Mouse (Mus musculus) lung, postnatal 0 days (tissue): Measurements from ENCODE around the gene Cabp7. TPM values are rescaled to one million over a fixed set of nuclear protein-coding genes. Genes with fewer than 3 reads are reported as not detected.

ENCODE experiments used
- ATAC-seq: fragments of 200-750 bp; cut with Nextera tagmentation; 2 replicates; pipeline ENCODE4 v1.8.0; 2017; ENCODE audit warnings: moderate library complexity
- DNase-seq: peaks from one replicate; pipeline ENCODE4 v3.0.0-alpha.2; 2016; ENCODE audit warnings: low spot score
- H3K27ac ChIP-seq: fragments of 300-500 bp; sonication (generic); 2 replicates; pipeline ENCODE4 v1.5.1; 2014; ENCODE audit warnings: antibody characterized with exemption, mild to moderate bottlenecking, low read length, mixed read lengths
- H3K27me3 ChIP-seq: fragments of 300-500 bp; sonication (generic); replicated peaks from 2 replicates; pipeline ENCODE4 v1.6.1; 2014; ENCODE audit warnings: low read length, mixed read lengths; ENCODE audit not compliant: insufficient read depth
- H3K36me3 ChIP-seq: fragments of 300-500 bp; sonication (generic); 2 replicates; pipeline ENCODE4 v1.6.1; 2014; ENCODE audit warnings: low read length, mixed read lengths; ENCODE audit not compliant: insufficient read depth
- H3K4me1 ChIP-seq: fragments of 300-500 bp; sonication (generic); 2 replicates; pipeline ENCODE4 v1.6.1; 2014; ENCODE audit warnings: antibody characterized with exemption, low read depth, low read length, mixed read lengths; ENCODE audit not compliant: insufficient read depth
- H3K4me2 ChIP-seq: fragments of 300-500 bp; sonication (generic); replicated peaks from 2 replicates; pipeline ENCODE4 v1.6.1; 2014; ENCODE audit warnings: low read depth, mild to moderate bottlenecking, low read length, moderate library complexity, mixed read lengths
- H3K4me3 ChIP-seq: fragments of 300-500 bp; sonication (generic); 2 replicates; pipeline ENCODE4 v1.5.1; 2014; ENCODE audit warnings: low read depth, low read length
- H3K9ac ChIP-seq: fragments of 300-500 bp; sonication (generic); replicated peaks from 2 replicates; pipeline ENCODE4 v1.6.1; 2014; ENCODE audit warnings: low read depth, mild to moderate bottlenecking
- H3K9me3 ChIP-seq: fragments of 300-500 bp; sonication (generic); 2 replicates; pipeline ENCODE4 v1.6.1; 2016; ENCODE audit warnings: low read length, mixed read lengths
- CTCF ChIP-seq: IDR thresholded peaks from 2 replicates; pipeline ENCODE4 v1.5.1; 2016; ENCODE audit warnings: antibody characterized with exemption, mild to moderate bottlenecking
- EP300 ChIP-seq: IDR thresholded peaks from 2 replicates; pipeline ENCODE4 v1.6.1; 2016; ENCODE audit warnings: antibody characterized with exemption, mild to moderate bottlenecking, control low read depth
- WGBS: fragments of 180-500 bp; shearing (Covaris S2); extraction: QIAGEN DNeasy Blood & Tissue Kit; methylation state at CpG from one replicate; pipeline ENCODE4 v1.1.7; 2014; 5-methylcytosine and 5-hydroxymethylcytosine counted together
- polyA plus RNA-seq: library from polyadenylated mRNA; unstranded; fragments of >200 nt; fragmentation: Nextera tagmentation; extraction: Ambion mirVana; gene quantifications from 2 replicates; pipeline ENCODE4 v1.2.1, GENCODE M21; 2015

Gene Cabp7
- polyA plus RNA-seq, 1 experiment from 2014 or later = 0.14 TPM

- no peak overlapping the region for H3K27ac ChIP-seq
- no peak overlapping the region for H3K9ac ChIP-seq
- DNase-seq (no peak), ATAC-seq (no peak)
- TF ChIP-seq EP300 = no peak
- TF ChIP-seq CTCF = no peak
- H3K4me1 ChIP-seq = no peaks in the 10 kb centered on the region
- H3K36me3 ChIP-seq = peaks cover 10% of the 10 kb centered on the region; the same call in 1 of the 2 replicates
- no peaks in the 10 kb centered on the region for H3K9me3 ChIP-seq
- H3K4me3 ChIP-seq = no peak overlapping the region
- WGBS = 85% methylated on average over 3 of the region's 3 CpGs
- no peak overlapping the region for H3K4me2 ChIP-seq
- no peaks in the 10 kb centered on the region for H3K27me3 ChIP-seq
These were observed 34.3 kb upstream of the Cabp7 start for GRCm38 (mm10) chr11:4780927-4781326.

DNA sequence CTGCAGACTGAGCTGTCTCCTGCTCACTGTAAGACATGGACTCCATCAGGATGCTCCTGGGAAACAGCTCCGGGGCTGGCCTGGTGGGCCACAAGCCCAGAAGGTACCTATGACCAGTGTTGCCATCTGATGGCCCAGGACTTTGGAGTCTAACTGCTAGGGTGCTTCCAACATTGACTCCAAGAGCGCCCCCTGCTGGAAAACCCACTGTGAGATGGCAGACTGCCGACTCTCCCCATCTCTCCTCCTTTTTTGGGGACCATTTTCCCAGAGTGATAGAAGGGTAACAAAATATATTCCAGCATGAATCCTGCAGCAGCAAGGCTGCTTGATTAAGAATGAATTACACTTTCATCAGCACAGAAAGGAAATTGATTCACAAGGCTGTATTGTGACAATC, 26.3 kb upstream of the Cabp7 start:
- H3K9ac ChIP-seq = no peak overlapping the region
- peak; percentile 55 for DNase-seq
- TF ChIP-seq CTCF (peak; percentile 72), EP300 (no peak)

GRCm38 (mm10) chr11:4771756-4772155, 25.2 kb upstream of the Cabp7 start:
- no peaks in the 10 kb centered on the region for H3K9me3 ChIP-seq
- DNase-seq (no peak), ATAC-seq (no peak)
- H3K9ac ChIP-seq = no peak overlapping the region
- H3K4me3 ChIP-seq = no peak overlapping the region
- peaks cover 6% of the 10 kb centered on the region for H3K36me3 ChIP-seq
- no peaks in the 10 kb centered on the region for H3K4me1 ChIP-seq
- TF ChIP-seq EP300 (no peak), CTCF (no peak)
- 69% methylated on average over 7 of the region's 7 CpGs for WGBS
- no peak overlapping the region for H3K27ac ChIP-seq
- H3K27me3 ChIP-seq = no peaks in the 10 kb centered on the region
- no peak overlapping the region for H3K4me2 ChIP-seq

More for the DNA sequence above, 26.3 kb upstream of the Cabp7 start:
- H3K4me1 ChIP-seq = no peaks in the 10 kb centered on the region
- H3K27me3 ChIP-seq = no peaks in the 10 kb centered on the region
- no peak overlapping the region for H3K4me3 ChIP-seq
- no peak overlapping the region for H3K27ac ChIP-seq
- no peak overlapping the region for H3K4me2 ChIP-seq
- no peaks in the 10 kb centered on the region for H3K9me3 ChIP-seq
- 32% methylated on average over 3 of the region's 3 CpGs for WGBS
- H3K36me3 ChIP-seq = peaks cover 7% of the 10 kb centered on the region
- no peak for ATAC-seq

- TF ChIP-seq EP300 (no peak), CTCF (no peak)
- no peak for ATAC-seq
- 92% methylated on average over 6 of the region's 6 CpGs for WGBS
These were observed 23.3 kb upstream of the Cabp7 start for GRCm38 (mm10) chr11:4769881-4770280.

DNA sequence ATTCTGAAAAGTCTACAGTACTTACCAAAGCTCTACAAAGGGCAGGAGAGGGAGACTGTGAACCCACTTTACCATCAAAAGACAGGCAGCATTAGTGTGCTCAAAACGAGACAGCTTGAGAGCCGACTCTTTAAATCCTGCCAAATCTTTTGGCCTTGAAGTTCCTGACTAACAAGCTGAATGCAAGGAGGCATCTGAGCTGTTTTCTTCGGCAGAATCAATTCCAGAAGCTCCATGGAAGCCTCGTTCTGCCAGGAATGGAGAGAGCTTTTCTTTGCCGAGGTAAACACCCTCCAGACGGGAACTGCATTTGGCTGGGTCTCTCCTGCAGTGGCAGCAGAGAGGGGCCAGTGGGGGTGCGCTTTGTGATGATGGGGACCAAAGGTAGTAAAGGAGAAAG, 22.7 kb upstream of the Cabp7 start:
- Histone ChIP-seq H3K27me3 (no peaks in the 10 kb centered on the region), H3K4me2 (no peak overlapping the region), H3K27ac (no peak overlapping the region), H3K36me3 (no peaks in the 10 kb centered on the region; the same call in 1 of the 2 replicates), H3K4me1 (no peaks in the 10 kb centered on the region), H3K9ac (no peak overlapping the region), H3K4me3 (no peak overlapping the region), H3K9me3 (no peaks in the 10 kb centered on the region)
- TF ChIP-seq EP300 (no peak), CTCF (no peak)
- WGBS = 72% methylated on average over 7 of the region's 7 CpGs
- DNase-seq (no peak), ATAC-seq (no peak)

More at GRCm38 (mm10) chr11:4769881-4770280, 23.3 kb upstream of the Cabp7 start:
- Histone ChIP-seq H3K9me3 (no peaks in the 10 kb centered on the region), H3K9ac (no peak overlapping the region), H3K4me1 (no peaks in the 10 kb centered on the region), H3K4me3 (no peak overlapping the region), H3K36me3 (no peaks in the 10 kb centered on the region; the same call in 1 of the 2 replicates), H3K27ac (no peak overlapping the region), H3K27me3 (no peaks in the 10 kb centered on the region), H3K4me2 (no peak overlapping the region)
- DNase-seq = no peak

DNA sequence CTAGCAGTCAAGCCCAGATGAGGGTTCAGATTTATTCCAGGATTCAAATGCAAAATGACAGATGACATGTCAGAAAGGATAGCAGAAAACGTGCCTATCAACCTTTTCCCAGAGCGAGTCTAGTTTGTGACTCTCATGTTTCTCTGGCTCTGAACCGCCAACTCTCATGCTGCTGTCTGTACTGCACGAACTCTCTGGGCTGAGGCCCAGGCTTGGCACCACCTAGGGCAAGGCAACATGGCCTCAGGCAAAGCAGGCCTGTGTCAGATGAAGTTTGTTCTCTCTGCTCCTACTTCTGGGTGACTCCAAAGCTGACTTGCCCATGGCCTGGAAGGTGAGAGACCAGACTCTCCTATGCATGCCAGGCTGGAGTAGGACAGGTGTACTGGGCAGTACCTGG, 21.8 kb upstream of the Cabp7 start:
- TF ChIP-seq CTCF (no peak), EP300 (no peak)
- no peaks in the 10 kb centered on the region for H3K9me3 ChIP-seq
- H3K36me3 ChIP-seq = no peaks in the 10 kb centered on the region; the same call in 1 of the 2 replicates
- no peak overlapping the region for H3K4me3 ChIP-seq
- H3K4me2 ChIP-seq = no peak overlapping the region
- H3K4me1 ChIP-seq = no peaks in the 10 kb centered on the region
- no peak overlapping the region for H3K27ac ChIP-seq
- ATAC-seq = no peak
- no peak overlapping the region for H3K9ac ChIP-seq
- 85% methylated on average over 4 of the region's 4 CpGs for WGBS
- H3K27me3 ChIP-seq = no peaks in the 10 kb centered on the region
- no peak for DNase-seq

- ATAC-seq (no peak), DNase-seq (no peak)
- 57% methylated on average over 5 of the region's 5 CpGs for WGBS
- Histone ChIP-seq H3K36me3 (no peaks in the 10 kb centered on the region; the same call in 1 of the 2 replicates), H3K4me2 (no peak overlapping the region), H3K4me1 (no peaks in the 10 kb centered on the region), H3K27me3 (no peaks in the 10 kb centered on the region), H3K4me3 (no peak overlapping the region), H3K9me3 (no peaks in the 10 kb centered on the region), H3K9ac (no peak overlapping the region), H3K27ac (no peak overlapping the region)
- TF ChIP-seq CTCF = no peak
These were observed 17.9 kb upstream of the Cabp7 start for GRCm38 (mm10) chr11:4764476-4764875.
